Mouse (Mus musculus): Measurements from ENCODE around the gene Grid2ip. TPM values are rescaled to one million over a fixed set of nuclear protein-coding genes. Genes with fewer than 3 reads are reported as not detected.

The Grid2ip gene
- polyA plus RNA-seq, 1 experiment from 2014 or later: 0.20 TPM

- H3K4me1 ChIP-seq (ENCODE audit: control insufficient read depth, insufficient read depth, low read length): no peaks in the 10 kb centered on the region
- H3K4me3 ChIP-seq (ENCODE audit: low read length): no peak overlapping the region
- no peaks in the 10 kb centered on the region for H3K27me3 ChIP-seq (ENCODE audit: control insufficient read depth, insufficient read depth, low read length)
- ATAC-seq (ENCODE audit: low FRiP score, low TSS enrichment): no peak
- H3K4me2 ChIP-seq (replicated peaks; ENCODE audit: low read depth, low read length): no peak overlapping the region
- no peaks in the 10 kb centered on the region for H3K9me3 ChIP-seq (ENCODE audit: control insufficient read depth, low read length)
- H3K9ac ChIP-seq (ENCODE audit: low read depth, low read length): no peak overlapping the region
- no peak overlapping the region for H3K27ac ChIP-seq (ENCODE audit: low read depth, low read length)
- H3K36me3 ChIP-seq (ENCODE audit: control insufficient read depth, insufficient read depth, low read length): peaks cover 40% of the 10 kb centered on the region
- 83% methylated on average over 4 of the region's 4 CpGs for WGBS
These were observed 65.9 kb downstream of the Grid2ip start for GRCm38 (mm10) chr5:143422990-143423389.

- Histone ChIP-seq H3K27ac (ENCODE audit: low read depth, low read length) (no peak overlapping the region), H3K4me1 (ENCODE audit: control insufficient read depth, insufficient read depth, low read length) (no peaks in the 10 kb centered on the region), H3K27me3 (ENCODE audit: control insufficient read depth, insufficient read depth, low read length) (no peaks in the 10 kb centered on the region), H3K9ac (ENCODE audit: low read depth, low read length) (no peak overlapping the region), H3K36me3 (ENCODE audit: control insufficient read depth, insufficient read depth, low read length) (peaks cover 30% of the 10 kb centered on the region), H3K4me3 (ENCODE audit: low read length) (no peak overlapping the region), H3K4me2 (replicated peaks; ENCODE audit: low read depth, low read length) (no peak overlapping the region), H3K9me3 (ENCODE audit: control insufficient read depth, low read length) (no peaks in the 10 kb centered on the region)
- WGBS: 29% methylated on average over 6 of the region's 6 CpGs
- peak; percentile 80 for ATAC-seq (ENCODE audit: low FRiP score, low TSS enrichment)
These were observed 66.9 kb downstream of the Grid2ip start for GRCm38 (mm10) chr5:143423899-143424519.

GRCm38 (mm10) chr5:143434421-143434820 lies 77.3 kb downstream of the Grid2ip start:
- Histone ChIP-seq H3K4me3 (ENCODE audit: low read length) (no peak overlapping the region), H3K4me2 (replicated peaks; ENCODE audit: low read depth, low read length) (no peak overlapping the region), H3K27me3 (ENCODE audit: control insufficient read depth, insufficient read depth, low read length) (no peaks in the 10 kb centered on the region), H3K9me3 (ENCODE audit: control insufficient read depth, low read length) (no peaks in the 10 kb centered on the region), H3K27ac (ENCODE audit: low read depth, low read length) (no peak overlapping the region), H3K9ac (ENCODE audit: low read depth, low read length) (no peak overlapping the region), H3K36me3 (ENCODE audit: control insufficient read depth, insufficient read depth, low read length) (no peaks in the 10 kb centered on the region), H3K4me1 (ENCODE audit: control insufficient read depth, insufficient read depth, low read length) (no peaks in the 10 kb centered on the region)
- WGBS: 1% methylated on average over 4 of the region's 4 CpGs
- no peak for ATAC-seq (ENCODE audit: low FRiP score, low TSS enrichment)

- Histone ChIP-seq H3K27me3 (ENCODE audit: control insufficient read depth, insufficient read depth, low read length) (no peaks in the 10 kb centered on the region), H3K4me3 (ENCODE audit: low read length) (no peak overlapping the region), H3K9ac (ENCODE audit: low read depth, low read length) (no peak overlapping the region), H3K27ac (ENCODE audit: low read depth, low read length) (no peak overlapping the region), H3K36me3 (ENCODE audit: control insufficient read depth, insufficient read depth, low read length) (no peaks in the 10 kb centered on the region), H3K4me1 (ENCODE audit: control insufficient read depth, insufficient read depth, low read length) (no peaks in the 10 kb centered on the region), H3K4me2 (replicated peaks; ENCODE audit: low read depth, low read length) (no peak overlapping the region), H3K9me3 (ENCODE audit: control insufficient read depth, low read length) (no peaks in the 10 kb centered on the region)
- WGBS: 66% methylated on average over 3 of the region's 3 CpGs
- no peak for ATAC-seq (ENCODE audit: low FRiP score, low TSS enrichment)
These were observed 84.2 kb downstream of the Grid2ip start for GRCm38 (mm10) chr5:143441298-143441697.

- Histone ChIP-seq H3K9me3 (ENCODE audit: control insufficient read depth, low read length) (no peaks in the 10 kb centered on the region), H3K36me3 (ENCODE audit: control insufficient read depth, insufficient read depth, low read length) (no peaks in the 10 kb centered on the region), H3K27me3 (ENCODE audit: control insufficient read depth, insufficient read depth, low read length) (no peaks in the 10 kb centered on the region), H3K27ac (ENCODE audit: low read depth, low read length) (no peak overlapping the region), H3K4me3 (ENCODE audit: low read length) (no peak overlapping the region), H3K4me1 (ENCODE audit: control insufficient read depth, insufficient read depth, low read length) (no peaks in the 10 kb centered on the region), H3K9ac (ENCODE audit: low read depth, low read length) (no peak overlapping the region), H3K4me2 (replicated peaks; ENCODE audit: low read depth, low read length) (no peak overlapping the region)
- no peak for ATAC-seq (ENCODE audit: low FRiP score, low TSS enrichment)
- 82% methylated on average over 12 of the region's 12 CpGs for WGBS
These were observed 84.6 kb downstream of the Grid2ip start for GRCm38 (mm10) chr5:143441753-143442152.

Other genes with a start within 250 kb of the Grid2ip start
- gene Rnf216, start 244.3 kb upstream of the Grid2ip start, polyA plus RNA-seq (2014; fragmentation: Nextera tagmentation; extraction: Ambion mirVana): 28.7 and 48.3 TPM in 2 replicates
- 0.05 TPM in 1 of 2 replicates, not detected in the other for gene Olfr718-ps1, start 209.8 kb upstream of the Grid2ip start, polyA plus RNA-seq (2014; fragmentation: Nextera tagmentation; extraction: Ambion mirVana)
- 11.3 and 16.1 TPM in 2 replicates for gene Rbak, start 176.6 kb upstream of the Grid2ip start, polyA plus RNA-seq (2014; fragmentation: Nextera tagmentation; extraction: Ambion mirVana)
- gene Spdye4b, start 176.3 kb upstream of the Grid2ip start, polyA plus RNA-seq (2014; fragmentation: Nextera tagmentation; extraction: Ambion mirVana): not detected in 2 replicates
- not detected in 2 replicates for gene Spdye4a, start 130.4 kb upstream of the Grid2ip start, polyA plus RNA-seq (2014; fragmentation: Nextera tagmentation; extraction: Ambion mirVana)
- 11.4 and 19.6 TPM in 2 replicates for gene Zfp12, start 122.2 kb upstream of the Grid2ip start, polyA plus RNA-seq (2014; fragmentation: Nextera tagmentation; extraction: Ambion mirVana)
- gene Zfp316, start 87.3 kb upstream of the Grid2ip start, polyA plus RNA-seq (2014; fragmentation: Nextera tagmentation; extraction: Ambion mirVana): 2.2 and 2.5 TPM in 2 replicates
- 0.06 and 0.08 TPM in 2 replicates for gene Zfp853, start 63.7 kb upstream of the Grid2ip start, polyA plus RNA-seq (2014; fragmentation: Nextera tagmentation; extraction: Ambion mirVana)
- gene E130309D02Rik, start 42.0 kb upstream of the Grid2ip start, polyA plus RNA-seq (2014; fragmentation: Nextera tagmentation; extraction: Ambion mirVana): 34.5 and 39.9 TPM in 2 replicates
- gene Zdhhc4, start 28.1 kb upstream of the Grid2ip start, polyA plus RNA-seq (2014; fragmentation: Nextera tagmentation; extraction: Ambion mirVana): 63.4 and 86.2 TPM in 2 replicates
- gene Kdelr2, start 46.5 kb downstream of the Grid2ip start, polyA plus RNA-seq (2014; fragmentation: Nextera tagmentation; extraction: Ambion mirVana): 351 and 359 TPM in 2 replicates
- gene Daglb, start 107.2 kb downstream of the Grid2ip start, polyA plus RNA-seq (2014; fragmentation: Nextera tagmentation; extraction: Ambion mirVana): 5.4 and 7.2 TPM in 2 replicates
- gene Rac1, start 170.7 kb downstream of the Grid2ip start, polyA plus RNA-seq (2014; fragmentation: Nextera tagmentation; extraction: Ambion mirVana): 439 and 578 TPM in 2 replicates